Mouse (Mus musculus) right cerebral cortex, adult 2 months (tissue): Measurements from ENCODE around the gene Cryga.
A peak's percentile ranks its signal among the peaks of the same experiment; 100 is the strongest.

ENCODE experiments used
- DNase-seq, 2 experiments: peaks; one replicate each; pipeline ENCODE4 v3.0.0; 2021 to 2022; ENCODE audit warnings: low spot score in 2 of 2

Gene Cryga

DNA sequence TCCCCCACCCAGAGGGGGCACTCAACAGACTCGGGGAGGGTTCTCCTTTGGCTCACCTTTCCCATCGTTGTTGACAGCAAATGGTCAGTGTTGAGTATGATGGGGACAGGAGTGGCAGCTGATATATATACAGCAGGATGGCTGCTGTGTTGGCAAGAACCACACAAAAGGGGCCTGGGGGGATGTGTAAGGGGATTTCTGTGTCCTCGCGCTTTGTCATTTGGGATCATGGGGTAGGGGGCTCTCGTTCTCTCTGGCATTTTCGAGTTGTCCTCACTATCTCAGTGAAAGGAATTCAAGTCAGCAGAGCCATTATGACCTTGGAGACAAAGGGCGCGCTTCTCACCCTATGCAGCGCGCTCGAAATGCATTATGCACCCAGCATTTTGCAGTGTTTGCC lies at the start of gene Cryga:
Cryga (minus strand) TSS at position 101 of the 400 bp plus-strand sequence.
- no peak for DNase-seq

DNA sequence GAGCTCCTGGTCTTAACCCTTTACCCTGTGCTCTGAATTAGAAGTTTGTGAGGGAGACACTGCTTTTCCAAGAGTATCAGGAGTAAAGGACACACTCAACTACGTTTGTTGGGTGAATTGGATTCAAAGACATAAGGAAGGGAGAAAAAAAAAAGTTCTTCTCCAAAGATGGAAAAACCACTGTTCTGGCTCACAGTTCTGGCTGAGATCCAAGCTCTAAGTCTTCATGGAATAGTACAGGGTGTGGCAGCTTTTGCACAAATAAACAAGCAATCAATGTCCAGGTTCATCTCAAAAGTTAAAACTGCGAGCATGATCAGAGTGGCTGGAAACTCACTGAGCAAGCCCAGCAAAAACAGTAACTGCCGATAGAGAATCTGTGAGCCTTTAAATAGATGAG lies 44.8 kb upstream of the Cryga start:
- no peak for DNase-seq

DNA sequence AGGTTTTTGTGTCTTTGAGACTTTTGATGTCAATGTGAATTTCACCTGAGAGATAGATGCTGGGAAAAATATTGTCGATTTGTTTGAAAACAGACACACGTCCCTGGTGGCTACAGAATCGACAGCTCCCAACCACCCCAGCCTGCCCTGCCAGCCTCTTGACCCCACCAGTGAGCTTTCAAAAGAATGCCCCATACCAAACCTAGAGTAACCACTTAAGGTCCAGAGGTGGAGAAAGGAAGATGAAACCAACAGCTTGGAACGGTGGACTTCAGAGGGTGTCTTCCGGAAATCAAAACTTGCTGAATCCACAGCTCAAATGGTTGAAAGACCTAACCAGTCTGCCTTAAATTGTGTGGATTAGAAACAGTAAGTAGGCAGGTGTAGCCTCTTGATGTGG lies 44.2 kb upstream of the Cryga start:
- no peak for DNase-seq

DNA sequence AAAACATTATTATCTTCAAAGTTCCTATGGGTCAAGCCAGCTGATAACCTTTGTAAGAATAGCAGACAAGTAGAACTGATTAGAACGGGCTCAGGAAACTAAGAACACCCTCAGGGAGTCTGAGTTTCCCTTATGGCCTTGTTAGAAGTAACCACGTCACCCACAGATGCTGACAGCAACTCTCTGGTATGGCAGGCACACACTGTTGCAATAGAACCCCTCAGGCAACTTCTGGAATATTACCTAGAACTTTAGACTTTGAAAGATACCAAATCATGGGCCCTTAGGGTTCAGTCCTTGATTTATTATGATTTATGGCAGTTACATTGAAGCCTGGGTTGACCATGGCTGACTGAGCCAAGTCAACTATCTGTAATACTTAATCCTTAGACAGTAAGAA lies 43.4 kb upstream of the Cryga start:
- DNase-seq: no peak

DNA sequence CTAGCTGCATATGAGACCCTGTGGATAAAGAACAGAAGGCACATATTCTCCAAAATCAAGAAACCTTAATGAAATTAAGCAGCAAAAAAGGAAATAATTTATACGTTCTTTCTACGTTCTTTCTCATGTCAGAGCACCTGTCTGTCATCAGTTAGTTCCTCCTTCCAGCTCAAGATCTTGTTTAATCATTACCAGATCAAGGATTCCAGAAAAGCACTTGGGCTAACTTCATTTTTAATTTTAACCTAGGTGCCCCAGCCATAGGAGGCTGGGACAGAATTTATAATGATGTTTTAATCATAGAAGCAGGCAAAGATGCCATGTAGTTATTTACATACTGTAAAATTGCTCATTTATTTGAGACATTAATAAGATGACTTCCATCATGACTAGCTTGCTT lies 41.6 kb upstream of the Cryga start:
- DNase-seq: no peak

DNA sequence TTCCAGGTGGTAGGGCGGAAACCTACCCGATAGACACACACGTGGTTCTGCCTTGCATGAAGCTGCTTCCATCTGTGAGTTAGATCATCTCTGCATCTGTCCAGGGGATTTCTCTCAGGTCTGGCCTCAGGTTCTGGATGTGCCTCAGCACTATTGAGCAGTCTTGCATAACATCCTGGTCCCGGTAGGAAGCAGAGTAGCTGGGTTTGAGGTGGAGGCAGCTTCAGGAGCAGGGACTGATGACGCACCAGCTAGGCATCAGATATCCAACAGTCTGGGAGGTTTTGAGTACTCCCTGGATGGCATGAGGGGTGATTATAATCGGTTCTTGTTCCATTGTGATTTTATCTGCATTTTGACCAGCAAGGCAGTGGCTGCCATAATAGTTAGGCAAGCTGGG lies 34.4 kb upstream of the Cryga start:
- DNase-seq: no peak

DNA sequence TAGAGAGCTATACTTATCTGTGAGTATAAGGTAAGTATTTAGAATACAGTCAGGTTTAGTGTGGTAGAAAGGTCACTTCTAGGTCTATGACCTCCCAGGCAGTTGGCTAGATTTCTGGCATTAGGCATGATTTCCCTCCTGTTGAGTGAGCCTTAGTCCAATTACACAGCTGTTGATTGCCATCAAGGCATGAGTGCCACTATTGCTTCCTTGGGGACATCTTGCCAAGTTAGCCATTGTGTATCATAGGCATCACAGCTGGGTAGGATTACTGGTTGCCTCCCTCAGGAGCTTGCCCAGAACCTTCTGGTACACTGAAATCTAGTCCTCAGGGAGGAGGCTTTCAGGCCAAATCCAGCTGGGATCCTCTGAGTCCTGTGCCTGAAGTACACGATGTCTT lies 29.7 kb upstream of the Cryga start:
- DNase-seq: no peak

DNA sequence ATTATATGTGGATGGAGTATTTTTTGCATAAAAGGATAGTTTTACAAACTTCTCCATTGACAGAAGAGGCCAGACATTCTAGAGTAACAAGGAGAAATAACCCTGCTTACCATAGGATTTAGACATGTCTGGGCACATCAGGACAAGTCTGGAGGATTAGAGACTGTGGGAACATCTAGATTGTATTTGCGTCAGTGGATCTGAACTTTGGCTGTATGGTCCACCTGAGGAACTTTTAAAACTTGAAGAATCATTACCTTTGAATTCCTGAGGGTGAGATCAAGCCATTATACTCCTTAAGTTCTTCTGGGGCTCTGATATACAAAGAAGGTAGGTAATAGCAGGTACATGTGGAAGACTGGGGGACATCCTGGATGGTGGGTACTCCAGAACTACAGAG lies 28.5 kb upstream of the Cryga start:
- DNase-seq: no peak

DNA sequence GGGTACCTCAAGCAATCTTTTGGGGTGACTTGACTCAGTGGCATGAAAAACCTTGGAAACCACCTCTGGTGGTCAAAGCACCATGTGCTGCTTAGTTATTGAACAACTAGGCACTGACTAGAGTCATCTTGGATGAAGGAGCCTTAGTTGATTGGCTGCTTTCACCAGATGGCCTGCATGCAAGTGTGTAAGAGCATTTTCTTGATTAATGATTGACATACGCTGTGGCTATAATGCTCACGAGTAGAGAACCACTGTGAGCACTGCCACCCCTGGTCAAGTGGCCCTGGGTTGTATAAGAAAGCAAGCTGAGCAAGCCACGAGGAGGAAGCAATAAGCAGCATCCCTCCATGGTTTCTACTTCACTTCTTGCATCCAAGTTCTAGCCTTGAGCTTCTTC lies 27.1 kb upstream of the Cryga start:
- no peak for DNase-seq

DNA sequence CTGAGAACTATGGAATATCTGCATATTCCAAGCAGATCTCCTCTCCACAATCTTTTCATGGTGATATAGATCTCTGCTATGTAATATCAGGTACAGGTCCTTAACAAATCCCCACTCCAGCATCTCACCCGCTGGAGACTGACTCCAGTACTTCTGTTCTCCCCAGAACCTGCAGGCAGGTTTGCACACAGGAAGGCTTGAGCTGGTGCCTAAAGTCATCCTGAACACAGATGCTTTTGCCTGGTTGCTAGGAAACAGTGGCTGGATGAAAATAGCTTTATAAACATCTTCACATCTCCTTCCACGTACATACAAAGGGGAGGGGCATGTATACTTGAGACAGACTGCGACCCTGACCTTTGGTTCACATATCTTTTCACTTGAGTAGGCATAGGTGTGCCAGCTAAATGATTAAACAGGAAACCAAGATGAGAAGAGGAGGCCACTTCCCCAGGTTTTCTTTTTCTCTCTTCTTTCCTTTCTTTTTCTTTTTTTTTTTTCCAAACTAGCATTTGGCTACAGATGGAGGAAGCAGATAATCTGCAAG lies 26.5 kb upstream of the Cryga start:
- DNase-seq: peak; percentile 15 to 18

DNA sequence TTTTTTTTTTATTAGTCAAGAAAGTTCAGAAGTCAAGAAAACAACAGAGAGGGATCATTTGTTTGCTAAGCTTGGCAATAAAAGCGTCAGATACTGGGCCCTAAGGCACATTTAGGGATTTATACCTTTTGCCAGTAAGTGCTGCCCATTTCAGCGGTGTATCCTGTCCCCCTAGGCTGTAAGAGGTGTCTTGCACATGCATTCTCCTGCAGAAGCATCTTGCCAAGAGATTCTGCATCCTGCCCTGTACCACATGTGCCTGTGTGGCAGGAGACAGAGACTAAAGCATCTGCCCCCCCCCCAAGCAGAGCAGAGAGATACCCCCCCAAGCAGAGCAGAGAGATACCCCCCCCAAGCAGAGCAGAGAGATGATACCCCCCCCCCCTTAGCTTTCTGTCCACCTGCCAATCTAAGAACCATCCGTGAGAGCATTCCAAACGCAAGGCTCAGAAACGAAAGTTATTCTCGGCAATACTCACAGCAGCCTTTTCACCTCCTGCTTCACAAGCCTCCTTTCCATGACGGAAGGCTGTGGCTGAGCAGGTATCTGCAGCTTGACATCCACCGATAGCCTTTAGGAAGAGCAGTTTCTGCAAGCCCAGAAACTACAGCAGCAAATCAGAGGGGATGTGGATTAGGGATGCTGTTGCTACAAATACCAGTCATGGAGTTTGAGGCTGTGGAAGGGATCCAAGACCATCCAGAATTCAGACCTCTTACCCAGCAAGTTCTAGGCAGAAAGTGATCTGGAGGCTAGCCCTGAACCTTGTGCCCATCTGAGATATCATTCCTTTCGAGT lies 19.6 kb upstream of the Cryga start, which contains the start of gene D630023F18Rik:
D630023F18Rik (minus strand) TSS at position 641 of the 799 bp plus-strand sequence.
- DNase-seq: peak; percentile 41 to 43

DNA sequence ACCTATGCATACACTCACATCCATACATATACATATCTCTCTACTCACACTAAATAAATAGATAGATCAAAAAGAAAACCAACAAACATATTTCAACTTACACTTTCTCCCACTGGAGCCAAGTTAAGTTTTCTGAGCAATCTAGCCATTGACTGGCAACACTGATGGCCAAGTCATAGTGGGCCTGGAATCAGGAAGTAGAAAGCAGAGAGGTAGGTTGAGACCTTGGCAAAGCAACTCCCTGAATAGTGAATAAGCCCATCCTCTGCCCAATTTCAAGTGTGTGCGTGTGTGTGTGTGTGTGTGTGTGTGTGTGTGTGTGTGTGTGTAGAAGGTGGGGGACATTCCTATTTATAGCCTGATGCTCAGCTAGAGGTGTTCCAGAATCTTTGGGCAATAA lies 16.3 kb upstream of the Cryga start, which contains the start of gene Gm28845:
Gm28845 (minus strand) TSS at position 121 of the 400 bp plus-strand sequence.
- DNase-seq: no peak

DNA sequence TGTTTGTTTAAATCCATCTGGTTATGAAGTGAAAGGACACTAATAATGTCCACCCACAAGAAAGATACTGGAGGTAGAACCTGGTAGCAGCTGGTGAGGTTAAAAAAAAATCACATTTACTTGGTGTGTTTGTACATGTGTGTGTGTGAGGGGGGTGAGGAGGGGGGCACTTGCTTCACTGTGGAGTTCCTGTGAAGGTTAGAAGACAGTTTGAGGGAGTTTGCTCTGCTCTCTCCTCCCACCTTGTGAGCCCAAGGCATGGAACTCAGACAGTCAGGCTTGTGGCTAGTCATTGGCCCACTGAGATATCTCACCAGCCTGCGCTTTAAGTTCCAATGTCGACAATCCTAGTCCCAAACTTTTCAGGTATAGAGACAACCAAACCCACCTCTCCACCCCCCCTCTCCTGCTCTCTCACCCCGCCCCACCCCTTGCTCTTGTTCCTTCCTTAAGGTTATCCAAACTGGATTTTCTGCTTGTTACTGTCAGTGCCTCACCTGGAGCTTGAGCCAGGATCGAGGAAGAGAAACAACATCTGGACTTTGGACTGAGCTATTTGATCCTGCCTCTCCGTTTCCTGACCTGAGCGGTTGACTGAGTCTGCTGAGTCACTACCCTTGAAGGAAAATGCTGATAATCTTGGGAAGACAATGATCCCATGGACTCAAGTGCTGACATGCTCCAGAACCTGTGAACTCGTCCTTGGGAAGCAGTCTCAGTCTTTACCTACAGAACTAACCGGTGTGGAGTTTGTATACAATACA lies 15.2 kb upstream of the Cryga start:
- no peak for DNase-seq

DNA sequence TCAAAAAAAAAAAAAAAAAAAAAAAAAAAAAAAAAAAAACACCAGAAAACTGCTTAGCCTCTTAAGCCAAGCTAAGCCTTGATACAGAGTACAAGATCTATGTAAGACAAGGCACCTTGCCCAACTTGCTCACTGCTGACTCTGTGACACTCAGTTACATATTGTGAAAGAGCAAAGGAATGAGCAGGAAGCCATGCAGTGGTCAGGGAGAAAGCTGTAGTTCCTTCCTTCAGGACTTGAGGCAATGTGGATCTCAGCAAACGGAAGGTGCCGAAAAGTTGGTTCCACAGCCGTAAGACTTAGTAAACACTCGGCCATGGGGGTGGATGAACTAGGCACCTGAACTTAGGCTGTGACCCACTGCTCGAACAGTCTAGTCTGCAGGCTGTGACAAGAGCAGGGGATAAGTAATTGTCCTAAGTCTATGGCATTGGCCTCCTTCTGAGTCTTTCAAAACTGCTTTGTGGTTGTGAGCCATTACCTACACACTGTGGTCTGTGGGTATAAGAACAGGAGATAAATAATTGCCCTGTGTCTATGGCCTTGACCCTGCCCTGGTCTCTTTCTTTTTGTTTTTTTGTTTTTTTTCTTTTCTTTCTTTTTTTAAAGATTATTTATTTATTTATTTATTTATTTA lies 10.5 kb upstream of the Cryga start:
- DNase-seq: no peak

DNA sequence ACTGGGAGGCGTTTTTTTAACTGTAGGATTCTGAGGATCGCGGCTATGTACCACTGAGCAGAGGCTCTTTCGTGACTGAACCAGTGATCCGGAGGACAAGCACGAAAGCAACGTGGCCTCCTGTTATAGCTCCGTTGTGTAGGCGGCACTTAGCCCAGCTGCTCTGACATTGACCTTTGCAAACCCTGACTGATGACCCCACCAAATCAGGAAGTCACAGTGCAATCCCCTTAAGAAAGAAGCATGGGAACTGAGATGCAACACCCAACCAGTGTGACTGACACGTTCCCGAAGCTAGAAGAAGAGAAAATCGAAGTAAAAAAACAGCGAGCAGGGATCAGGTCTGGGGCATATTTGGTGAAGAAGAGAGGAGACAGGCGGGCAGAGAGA lies 9.6 kb upstream of the Cryga start:
- no peak for DNase-seq

DNA sequence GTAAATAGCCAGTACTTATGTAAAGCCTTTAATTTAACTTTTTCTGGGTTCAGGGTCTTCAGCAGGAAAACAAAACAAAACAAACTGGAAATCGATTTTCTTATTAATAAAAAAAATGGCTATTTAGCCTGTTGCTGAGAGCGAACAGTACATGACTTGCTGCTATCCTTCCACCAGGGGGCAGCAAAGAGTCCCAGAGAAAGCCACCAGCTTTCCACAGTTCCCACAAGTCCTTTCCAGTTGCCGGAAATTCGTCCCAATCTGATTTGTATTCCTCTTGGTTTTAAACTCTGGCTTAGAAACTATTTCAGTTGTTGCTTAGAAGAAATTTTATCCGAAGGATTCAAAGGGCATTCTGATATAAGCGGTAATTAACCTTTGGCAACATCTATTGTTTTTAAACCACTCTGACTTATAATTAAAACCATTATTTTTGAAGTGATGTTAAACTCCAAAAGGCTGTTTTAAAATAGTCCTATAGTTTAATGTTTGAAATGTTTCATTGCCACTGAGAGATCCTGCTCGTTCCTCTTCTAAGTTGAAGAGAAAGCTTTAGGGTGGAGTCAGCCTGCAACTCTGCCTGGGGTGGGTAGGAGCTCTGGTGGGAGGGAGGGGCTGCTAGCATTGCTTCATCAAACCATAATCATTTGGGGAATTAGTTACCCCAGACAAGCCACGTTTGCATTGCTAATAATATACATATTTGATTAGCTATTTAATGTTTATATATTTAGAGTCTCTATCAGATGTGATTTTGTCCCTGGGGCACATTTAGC lies 9.0 kb upstream of the Cryga start:
- peak; percentile 63 to 84 for DNase-seq

DNA sequence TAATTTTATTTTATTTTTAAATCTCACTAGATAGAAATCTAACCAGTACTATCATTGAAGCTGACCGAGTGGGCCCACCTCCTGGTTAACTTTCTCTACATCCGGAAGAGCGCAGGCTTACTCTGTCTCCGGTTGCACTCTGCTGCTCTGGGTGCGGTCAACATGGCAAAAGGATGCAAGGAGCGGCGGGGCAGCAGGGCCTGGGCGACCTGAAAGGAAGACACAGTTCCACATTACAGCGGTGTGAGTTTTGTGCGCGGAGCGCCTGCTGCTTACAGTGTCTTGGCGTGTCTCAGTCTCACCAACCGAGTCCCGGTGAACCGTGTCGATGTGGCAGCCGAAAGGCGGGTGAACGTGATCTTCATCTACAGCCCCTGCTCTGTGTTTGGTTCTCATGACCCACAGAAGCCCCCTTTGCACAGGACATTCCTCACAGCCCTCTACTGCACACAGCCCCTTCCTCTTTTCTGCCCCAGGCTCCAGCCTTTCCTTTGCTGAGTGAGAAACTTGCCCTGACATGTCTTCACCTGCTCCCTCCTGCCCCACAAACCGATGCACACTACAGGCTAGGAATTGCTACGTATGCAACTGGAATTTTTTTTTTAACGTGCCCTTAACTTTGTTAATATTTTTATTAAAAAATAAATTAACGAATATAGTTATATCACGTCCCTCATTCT lies 6.7 kb upstream of the Cryga start:
- DNase-seq: no peak

DNA sequence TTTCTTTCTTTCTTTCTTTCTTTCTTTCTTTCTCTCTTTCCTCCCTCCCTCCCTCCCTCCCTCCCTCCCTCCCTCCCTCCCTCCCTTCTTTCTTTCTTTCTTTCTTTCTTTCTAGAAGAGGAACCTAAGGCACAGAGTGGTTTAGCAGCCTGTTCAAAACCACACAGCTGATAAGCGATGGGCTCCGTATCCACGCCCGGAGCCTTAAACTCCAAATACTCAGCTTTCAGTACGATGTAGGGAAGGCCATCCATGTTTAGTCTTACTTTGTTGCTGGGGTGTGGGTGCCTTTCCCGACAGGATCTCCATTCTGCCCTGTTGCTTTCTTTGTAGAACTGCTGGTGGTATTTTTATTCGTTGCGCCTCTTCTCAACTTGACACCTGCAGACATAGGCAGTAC lies 6.0 kb upstream of the Cryga start:
- no peak for DNase-seq

DNA sequence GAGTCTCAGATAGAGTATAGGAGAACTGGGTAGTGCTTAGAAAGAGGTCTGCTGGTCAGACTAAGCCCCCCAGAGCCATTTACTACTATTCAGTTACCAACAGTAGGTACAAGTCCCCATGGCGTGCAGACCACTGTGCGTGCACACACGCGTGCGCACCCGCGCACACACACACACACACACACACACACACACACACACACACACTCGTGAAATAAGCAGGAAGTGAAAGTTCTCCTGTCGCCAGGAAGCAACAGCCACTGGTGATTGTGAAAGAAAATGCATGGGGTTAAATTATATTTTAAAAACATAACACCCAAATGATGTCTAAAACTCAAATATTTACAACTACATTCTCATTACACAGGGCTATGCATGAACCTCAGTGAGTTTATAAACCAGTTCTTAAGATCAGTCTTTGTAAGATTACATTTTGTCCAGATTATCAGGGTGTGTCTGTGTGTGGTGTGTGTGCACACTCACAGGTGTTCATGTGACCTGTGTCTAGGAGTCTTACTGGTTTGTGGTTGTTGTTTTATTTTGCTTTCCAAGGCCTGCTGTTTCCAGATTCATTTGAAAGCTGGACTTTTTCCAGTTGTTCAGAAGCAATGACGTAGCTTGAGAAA lies 4.6 kb upstream of the Cryga start:
- no peak for DNase-seq

DNA sequence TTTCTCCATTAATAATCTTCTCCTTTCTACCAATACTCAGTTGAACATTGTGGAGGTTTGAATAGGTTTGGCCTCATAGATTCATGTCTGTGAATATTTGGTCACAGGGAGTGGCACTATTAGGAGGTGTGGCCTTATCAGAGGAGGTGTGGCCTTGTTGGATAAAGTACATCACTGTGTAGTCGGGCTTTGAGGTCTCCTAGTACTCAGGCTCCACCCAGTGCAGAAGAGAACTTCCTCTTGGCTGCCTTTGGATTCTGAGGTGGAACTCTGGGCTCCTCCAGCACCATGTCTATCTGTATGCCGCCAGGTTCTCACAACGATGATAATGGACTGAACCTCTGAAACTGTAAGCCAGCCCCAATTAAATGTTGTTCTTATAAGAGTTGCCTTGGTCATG lies 6.2 kb downstream of the Cryga start:
- no peak for DNase-seq

DNA sequence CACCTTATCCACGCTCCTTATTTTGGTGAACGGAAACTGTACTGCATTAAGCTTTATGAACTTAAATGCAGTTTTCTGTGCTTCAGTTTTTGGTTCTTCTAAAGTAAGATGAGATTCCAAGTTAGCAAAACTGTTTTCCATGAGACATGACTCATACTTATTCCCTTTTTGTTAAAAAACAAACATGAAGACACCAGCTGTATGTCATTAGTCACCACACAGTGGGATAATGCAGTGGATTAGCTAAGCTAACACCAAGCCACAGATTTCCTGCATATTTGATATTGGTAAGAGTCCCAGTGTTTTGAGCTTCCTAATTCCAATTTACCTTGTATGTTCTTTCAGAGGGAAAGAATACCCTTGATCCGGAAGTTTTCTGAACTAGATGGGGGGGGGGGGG lies 11.6 kb downstream of the Cryga start:
- no peak for DNase-seq
